Mouse (Mus musculus): ENCODE measurements at regions not wholly inside any gene's neighbourhood (a gene's known extent, or its start where the extent isn't known, plus 50 kb on each side); places are given as distances from the start of the nearest gene placed in this dataset.

DNA sequence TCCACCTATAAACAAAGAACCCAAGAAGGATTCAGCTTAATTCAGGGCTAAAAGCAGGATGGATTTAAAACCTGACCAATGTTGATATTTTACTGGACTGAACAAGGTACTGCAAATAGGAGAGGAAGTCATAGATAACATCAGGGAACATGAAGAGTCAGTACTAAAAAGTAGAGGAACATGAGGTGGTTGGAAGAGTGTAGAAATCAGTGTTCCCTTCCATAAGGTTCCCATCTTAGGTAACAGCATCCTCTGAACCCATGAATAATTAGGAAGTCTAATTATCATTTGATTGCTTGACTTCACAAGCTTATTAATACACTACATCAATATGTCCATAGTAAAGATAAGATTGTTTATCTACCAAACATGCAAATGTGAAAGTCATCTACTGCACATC lies 277.8 kb upstream of the Ngly1 start:
- no peak for TF ChIP-seq CTCF (IDR thresholded peaks at IDR 0.05; ENCODE audit: control insufficient read depth, insufficient read depth, low read length)
- no peak for TF ChIP-seq POLR2A (IDR thresholded peaks at IDR 0.05; ENCODE audit: borderline replicate concordance, control insufficient read depth, low read depth, low read length)

Measured in bone marrow, adult 2 months (tissue).